Mouse (Mus musculus) lung, postnatal 0 days (tissue): ENCODE measurements around the gene Mrps35.

Experiments used
- CTCF ChIP-seq: IDR thresholded peaks from 2 replicates; pipeline ENCODE4 v1.5.1; 2016; ENCODE audit warnings: antibody characterized with exemption, mild to moderate bottlenecking
- EP300 ChIP-seq: IDR thresholded peaks from 2 replicates; pipeline ENCODE4 v1.6.1; 2016; ENCODE audit warnings: antibody characterized with exemption, mild to moderate bottlenecking, control low read depth

DNA sequence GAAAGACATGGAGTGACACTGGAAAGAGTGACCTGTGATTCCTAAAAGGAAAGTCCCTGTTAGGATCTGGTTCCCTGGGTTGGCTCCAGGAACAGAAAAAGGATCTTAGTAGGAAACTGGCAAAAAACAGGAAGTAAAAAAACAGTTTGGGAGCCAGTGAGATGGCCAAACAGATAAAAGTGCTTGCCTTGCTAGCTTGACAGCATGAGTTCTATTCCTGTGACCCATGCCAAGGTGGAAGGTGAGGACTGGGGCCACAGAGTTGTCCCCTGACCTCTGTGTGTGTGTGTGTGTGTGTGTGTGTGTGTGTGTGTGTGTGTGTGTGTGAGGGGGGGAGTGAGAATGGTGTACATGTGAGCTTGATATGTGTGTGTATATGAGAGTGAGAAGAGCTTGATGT, 19.0 kb upstream of the Mrps35 start:
- no peak for TF ChIP-seq CTCF
- TF ChIP-seq EP300, result no peak
